Mouse (Mus musculus) bone marrow, adult 2 months (tissue): ENCODE data around the gene Ube2k. TPM values are rescaled to one million over a fixed set of nuclear protein-coding genes. Genes with fewer than 3 reads are reported as not detected.

ENCODE experiments used
- H3K27ac ChIP-seq: fragments of 200-500 bp; 2 replicates; pipeline ENCODE4 v1.5.1; 2012; ENCODE audit warnings: low read depth, mild to moderate bottlenecking, control low read depth, inconsistent platforms, low read length; ENCODE audit not compliant: control insufficient read depth, poor library complexity, insufficient read depth
- H3K4me1 ChIP-seq: fragments of 200-500 bp; 2 replicates; pipeline ENCODE4 v1.6.1; 2011; ENCODE audit warnings: low read length; ENCODE audit not compliant: control insufficient read depth, insufficient read depth
- H3K4me3 ChIP-seq: fragments of 200-500 bp; replicated peaks from 2 replicates; pipeline ENCODE3; 2011; ENCODE audit warnings: mild to moderate bottlenecking, low read depth, low read length, control low read depth; ENCODE audit not compliant: control insufficient read depth
- CTCF ChIP-seq: fragments of 200-500 bp; IDR thresholded peaks from 2 replicates; pipeline ENCODE4 v1.5.1; 2011; ENCODE audit warnings: low read length, control low read depth; ENCODE audit not compliant: control insufficient read depth, insufficient read depth
- POLR2A ChIP-seq: fragments of 200-500 bp; IDR thresholded peaks from 2 replicates; pipeline ENCODE4 v1.6.1; 2011; ENCODE audit warnings: low read depth, mild to moderate bottlenecking, control low read depth, low read length, borderline replicate concordance; ENCODE audit not compliant: control insufficient read depth
- WGBS: fragments of 180-500 bp; shearing (Covaris S2); methylation state at CpG from one replicate; pipeline ENCODE4 v1.1.7; 2018; 5-methylcytosine and 5-hydroxymethylcytosine counted together
- polyA plus RNA-seq: library from polyadenylated mRNA; stranded (reverse); fragments of >200 nt; gene quantifications from 2 replicates; pipeline ENCODE4 v1.2.4, GENCODE M21; 2011; ENCODE audit warnings: low replicate concordance; ENCODE audit not compliant: missing spikeins, insufficient read depth, insufficient read length

Gene Ube2k
- polyA plus RNA-seq, 1 experiment: 126 TPM

DNA sequence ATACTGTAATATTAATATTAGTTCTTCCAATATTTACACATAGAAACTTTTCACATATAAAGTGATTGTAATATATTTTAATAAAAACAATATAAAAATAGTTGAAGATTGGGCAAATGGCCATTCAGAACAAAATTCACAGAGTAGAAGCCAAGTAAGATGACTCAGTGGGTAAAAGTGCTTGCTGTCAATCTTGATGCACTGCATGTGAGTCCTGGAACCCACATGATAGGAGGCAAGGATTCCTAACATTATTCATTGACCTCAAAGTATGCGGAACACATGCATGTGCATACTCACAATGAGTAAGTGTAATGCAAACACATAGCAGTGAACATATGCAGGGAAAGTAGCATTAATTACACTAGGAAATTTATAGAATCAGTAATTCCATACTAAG is 101.9 kb downstream of the Ube2k start:
- Histone ChIP-seq H3K27ac (no peak overlapping the region), H3K4me1 (no peaks in the 10 kb centered on the region), H3K4me3 (no peak overlapping the region)
- TF ChIP-seq CTCF: no peak
- no peak for TF ChIP-seq POLR2A
- 100% methylated on average over 1 of the region's 1 CpGs for WGBS

Other genes with a start within 250 kb of the Ube2k start
- gene Rfc1, start 201.6 kb upstream of the Ube2k start, polyA plus RNA-seq: 31.8 and 42.8 TPM in 2 replicates
- gene Klb, start 188.9 kb upstream of the Ube2k start, polyA plus RNA-seq: not detected in 2 replicates
- gene Rpl9, start 145.8 kb upstream of the Ube2k start, polyA plus RNA-seq: 317 and 324 TPM in 2 replicates
- gene Lias, start 145.7 kb upstream of the Ube2k start, polyA plus RNA-seq: 20.0 and 25.3 TPM in 2 replicates
- 7.7 and 14.3 TPM in 2 replicates for gene Ugdh, start 101.3 kb upstream of the Ube2k start, polyA plus RNA-seq
- gene Gm43552, start 44.4 kb upstream of the Ube2k start, polyA plus RNA-seq: not detected in 2 replicates
- gene Smim14, start within 50 bp of the Ube2k start, polyA plus RNA-seq: 58.2 and 62.7 TPM in 2 replicates
- 61.1 and 72.3 TPM in 2 replicates for gene Pds5a, start 161.0 kb downstream of the Ube2k start, polyA plus RNA-seq
- gene N4bp2, start 226.3 kb downstream of the Ube2k start, polyA plus RNA-seq: 4.3 and 11.2 TPM in 2 replicates